Mouse (Mus musculus) ZHBTc4 (cell line): ENCODE results near the gene Dph7.

ENCODE experiments used
- DNase-seq: peaks from one replicate; pipeline ENCODE4 v3.0.0-alpha.2; 2011; ENCODE audit warnings: low read depth, low spot score

Dph7 gene

DNA sequence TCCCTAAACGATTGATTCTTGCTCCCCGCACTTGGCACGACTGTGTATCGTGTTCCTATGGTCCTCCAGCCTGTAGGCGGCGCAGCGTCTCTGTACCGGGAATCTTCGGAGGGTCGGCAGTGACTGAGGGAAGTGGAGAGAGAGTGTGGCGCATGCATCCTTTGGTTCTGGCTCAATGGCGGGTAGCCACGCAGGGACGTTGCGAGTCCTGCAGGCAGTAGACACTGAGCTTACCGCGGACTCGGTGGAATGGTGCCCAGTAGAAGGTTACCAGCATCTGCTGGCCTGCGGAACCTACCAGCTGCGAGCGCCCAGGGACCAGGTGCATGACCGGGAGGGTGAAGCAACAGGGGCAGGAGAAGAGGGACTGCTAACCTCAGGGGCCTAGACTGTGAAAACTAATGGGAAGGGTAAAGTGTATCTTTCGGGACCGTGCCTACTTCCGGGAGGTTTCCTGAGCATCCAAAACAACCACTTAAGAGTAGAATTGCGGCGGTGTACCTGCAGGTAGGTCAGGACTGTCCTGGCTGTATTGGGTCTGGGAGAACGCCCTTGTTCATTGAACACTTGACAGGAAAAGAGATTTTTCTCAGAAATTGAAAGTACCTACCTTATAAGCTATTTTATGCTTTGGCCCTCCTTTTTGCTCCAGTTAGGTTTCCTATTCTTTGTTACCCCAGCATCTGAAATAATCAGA lies at the start of gene Dph7:
Gene Dph7 (plus strand): TSS at position 97 of the 697 bp plus-strand sequence.
- DNase-seq: peak; percentile 91

- no peak for DNase-seq
Measured at GRCm38 (mm10) chr2:24912589-24912988, 49.6 kb upstream of the Dph7 start.

DNA sequence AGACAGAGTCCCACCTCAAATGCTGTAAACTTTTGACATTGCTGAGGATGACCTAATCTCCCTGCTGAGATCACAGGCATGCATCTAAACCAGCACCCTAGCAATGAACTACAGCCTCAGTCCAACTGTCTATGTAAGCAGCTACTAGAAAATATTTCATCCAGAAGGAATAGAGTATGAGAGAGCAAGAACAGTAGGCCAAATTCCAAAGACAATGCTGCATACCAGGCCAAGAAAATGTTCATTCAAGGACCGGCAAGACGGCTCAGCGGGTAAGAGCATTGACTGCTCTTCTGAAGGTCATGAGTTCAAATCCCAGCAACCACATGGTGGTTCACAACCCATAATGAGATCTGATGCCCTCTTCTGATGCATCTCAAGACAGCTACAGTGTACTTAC lies 47.4 kb upstream of the Dph7 start:
- DNase-seq: peak; percentile 18

DNA sequence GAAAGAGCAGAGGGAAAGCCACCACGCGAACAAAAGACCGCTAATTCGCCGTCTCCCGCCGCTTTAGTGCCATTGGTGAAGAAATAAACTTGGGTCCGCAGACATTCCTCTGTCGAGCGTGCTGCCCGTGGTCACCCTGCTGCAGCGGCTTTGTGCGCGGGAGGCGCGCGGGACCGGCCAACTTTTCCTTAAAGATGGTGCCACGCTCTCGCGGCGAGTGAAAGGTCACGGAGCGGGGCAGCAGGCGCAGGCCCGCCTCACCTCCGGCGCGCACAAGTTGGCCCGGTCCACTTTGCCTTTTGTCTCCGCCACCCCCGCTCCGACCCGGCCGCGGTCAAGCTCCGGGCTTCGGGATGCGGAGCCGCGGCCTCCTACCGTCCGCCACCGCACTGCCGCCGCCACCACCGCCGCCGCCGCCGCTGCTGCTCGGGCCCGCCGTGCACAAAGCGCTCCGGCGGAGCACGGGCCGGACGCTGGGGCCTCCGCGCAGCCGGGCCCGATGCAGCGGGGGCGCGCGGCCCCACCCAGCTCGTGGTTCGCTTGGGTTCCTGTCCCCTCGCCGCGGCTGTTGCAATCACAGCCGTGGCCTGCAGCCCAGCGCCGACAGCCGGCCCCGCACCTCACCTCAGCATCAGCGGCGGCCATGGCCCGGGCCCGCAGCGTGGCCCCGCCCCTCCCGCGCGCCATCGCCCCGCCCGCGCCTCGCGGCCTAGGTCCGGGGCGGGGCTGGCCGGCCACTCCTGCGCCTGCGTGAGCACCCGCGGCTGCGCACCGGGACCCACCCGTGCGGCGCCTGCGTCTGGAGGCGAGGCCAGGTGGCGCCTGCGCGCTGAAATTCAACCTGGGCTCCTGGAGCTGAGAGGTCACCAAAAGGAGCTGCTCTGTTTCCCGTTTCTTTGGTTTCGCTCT lies 43.0 kb upstream of the Dph7 start, which contains the start of gene Ehmt1:
Gene Ehmt1 (minus strand): TSS at position 685 of the 909 bp plus-strand sequence.
- peak; percentile 95 for DNase-seq

- no peak for DNase-seq
Measured at GRCm38 (mm10) chr2:24919839-24920175, 42.4 kb upstream of the Dph7 start.

- DNase-seq: peak; percentile 39
Measured at GRCm38 (mm10) chr2:24923561-24923960, 38.6 kb upstream of the Dph7 start.

DNA sequence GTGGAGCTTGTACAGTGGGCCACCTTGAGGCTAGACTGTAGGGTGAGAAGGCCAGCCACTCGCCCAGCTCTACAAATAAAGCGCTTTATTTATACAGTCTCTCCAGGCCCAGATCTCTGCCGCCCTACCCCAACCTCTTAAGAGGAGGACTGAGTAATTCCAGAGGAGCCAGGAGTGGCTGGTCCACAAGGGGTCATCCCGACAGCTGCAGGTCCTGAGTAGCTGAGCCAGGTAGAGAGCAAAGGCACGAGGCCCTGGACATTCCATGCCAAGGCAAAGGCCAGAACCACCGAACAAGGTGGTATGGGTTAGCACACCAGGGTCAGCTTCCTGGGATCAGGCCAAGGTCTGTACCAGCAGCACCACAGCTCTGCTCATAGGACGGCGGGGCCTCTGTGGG lies 36.9 kb upstream of the Dph7 start:
- DNase-seq: no peak

GRCm38 (mm10) chr2:24926345-24926964 lies 35.7 kb upstream of the Dph7 start:
- DNase-seq: no peak

DNA sequence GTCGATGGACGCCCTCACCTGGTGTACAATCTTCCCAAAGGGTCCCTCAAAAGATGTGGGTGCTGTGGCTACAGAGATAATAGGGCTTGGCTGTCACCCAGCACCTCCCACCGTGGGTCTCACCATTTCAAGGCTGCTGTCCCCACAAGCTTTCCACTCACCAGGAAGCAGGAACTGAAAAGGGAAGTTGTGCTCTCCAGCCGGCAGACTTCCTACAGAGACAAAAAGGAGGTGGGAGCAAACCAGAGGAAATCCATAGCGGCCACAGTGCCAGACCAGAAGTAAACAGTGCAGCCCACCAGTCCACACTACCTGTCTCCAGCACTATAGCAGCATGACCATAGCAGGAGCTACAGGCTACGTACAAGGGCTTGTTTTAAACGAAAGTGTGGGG lies 35.2 kb upstream of the Dph7 start:
- DNase-seq: no peak

- DNase-seq: no peak
Measured at GRCm38 (mm10) chr2:24927810-24928479, 34.3 kb upstream of the Dph7 start.

- DNase-seq: peak; percentile 45
Measured at GRCm38 (mm10) chr2:24929119-24929518, 33.1 kb upstream of the Dph7 start.

GRCm38 (mm10) chr2:24929593-24929992 lies 32.6 kb upstream of the Dph7 start:
- no peak for DNase-seq

DNA sequence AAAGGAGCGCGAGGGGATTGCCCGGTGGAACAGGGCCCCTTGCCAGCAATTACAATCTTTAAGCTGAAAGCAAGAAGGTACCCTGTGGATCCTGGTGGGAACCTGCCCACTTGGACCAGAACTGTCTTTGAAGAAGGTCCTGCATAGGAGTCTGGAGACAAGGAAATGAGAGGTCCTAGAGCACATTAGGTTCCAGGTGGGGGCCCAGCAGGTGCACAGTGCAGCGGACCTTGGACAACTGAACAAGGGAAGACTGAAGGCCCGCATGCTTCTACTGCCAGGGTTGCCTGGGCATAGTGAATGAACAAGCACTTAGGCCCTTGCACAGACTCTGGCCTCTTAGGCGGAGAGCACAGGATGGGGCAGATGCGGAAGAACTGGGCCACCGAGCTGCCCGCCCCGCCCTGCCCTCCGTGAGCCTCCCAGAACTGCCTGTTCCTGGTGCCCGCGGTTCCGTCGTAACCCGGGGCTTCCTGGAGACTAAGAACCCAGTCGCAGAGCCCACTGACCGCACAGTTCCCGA lies 27.7 kb upstream of the Dph7 start:
- peak; percentile 12 for DNase-seq

- peak; percentile 99 for DNase-seq
Measured at GRCm38 (mm10) chr2:24935057-24935796, 27.0 kb upstream of the Dph7 start, which contains the start of gene Arrdc1. Gene Arrdc1, minus strand, starts transcription at chr2:24935252.

GRCm38 (mm10) chr2:24942092-24942491 lies 20.1 kb upstream of the Dph7 start:
- DNase-seq: no peak

GRCm38 (mm10) chr2:24944304-24944703 lies 17.9 kb upstream of the Dph7 start:
- peak; percentile 61 for DNase-seq

DNA sequence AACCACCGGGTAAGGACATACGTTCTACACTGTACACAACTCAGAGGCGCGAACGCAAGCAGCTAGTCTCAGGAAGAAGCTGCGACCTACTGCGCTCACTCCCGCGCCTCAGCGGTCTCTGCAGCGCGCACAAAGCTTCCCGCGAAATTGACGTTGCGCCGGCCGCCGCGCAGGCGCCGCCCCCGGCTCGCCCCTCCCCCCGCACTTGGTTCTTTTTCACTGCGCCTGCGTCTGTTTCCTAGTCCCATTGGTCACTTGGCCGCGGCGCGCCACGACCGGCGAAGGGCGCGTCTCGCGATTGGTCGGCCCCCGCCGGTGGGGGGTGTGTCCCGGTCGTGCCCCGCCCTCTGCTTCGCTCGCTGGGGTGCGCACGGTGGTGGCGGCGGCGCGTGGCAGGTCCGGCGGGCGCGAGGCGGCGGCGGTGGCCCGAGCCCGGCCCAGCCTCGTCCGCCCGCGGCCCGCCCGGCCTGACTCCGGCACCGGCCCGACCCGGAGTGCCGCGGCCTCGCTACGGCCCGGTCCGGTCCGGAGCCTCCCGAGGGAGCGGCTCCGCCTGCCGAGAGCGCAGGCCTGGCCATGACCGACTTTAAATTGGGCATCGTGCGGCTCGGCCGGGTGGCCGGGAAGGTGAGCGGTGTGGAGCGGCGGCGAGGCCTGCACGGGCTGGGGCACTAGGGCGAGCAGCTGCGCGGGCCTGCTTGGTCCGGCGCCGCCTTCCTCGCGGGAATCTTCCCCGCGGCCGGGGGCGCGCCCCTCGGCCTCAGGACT lies 12.6 kb upstream of the Dph7 start, which contains the start of gene Zmynd19:
Gene Zmynd19 (plus strand): TSS at position 372 of the 768 bp plus-strand sequence.
- peak; percentile 99 for DNase-seq

DNA sequence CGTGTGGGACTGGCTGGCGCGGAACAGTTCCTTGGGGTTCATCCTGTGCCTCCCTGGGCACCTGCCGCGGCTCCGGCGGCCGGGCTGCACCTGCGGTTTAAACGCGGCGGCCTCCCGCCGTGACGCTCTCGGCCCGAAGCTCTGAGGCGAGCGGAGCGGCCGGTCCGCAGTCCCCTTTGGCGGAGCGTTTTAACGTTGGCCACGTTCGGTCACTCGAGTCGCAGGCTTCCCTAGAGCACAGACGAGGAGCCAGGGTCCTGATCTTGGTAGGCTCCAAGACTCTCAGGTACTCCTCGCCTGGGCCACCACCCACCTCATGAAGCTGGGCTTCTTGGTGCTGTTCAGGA lies 12.0 kb upstream of the Dph7 start:
- DNase-seq: peak; percentile 56

DNA sequence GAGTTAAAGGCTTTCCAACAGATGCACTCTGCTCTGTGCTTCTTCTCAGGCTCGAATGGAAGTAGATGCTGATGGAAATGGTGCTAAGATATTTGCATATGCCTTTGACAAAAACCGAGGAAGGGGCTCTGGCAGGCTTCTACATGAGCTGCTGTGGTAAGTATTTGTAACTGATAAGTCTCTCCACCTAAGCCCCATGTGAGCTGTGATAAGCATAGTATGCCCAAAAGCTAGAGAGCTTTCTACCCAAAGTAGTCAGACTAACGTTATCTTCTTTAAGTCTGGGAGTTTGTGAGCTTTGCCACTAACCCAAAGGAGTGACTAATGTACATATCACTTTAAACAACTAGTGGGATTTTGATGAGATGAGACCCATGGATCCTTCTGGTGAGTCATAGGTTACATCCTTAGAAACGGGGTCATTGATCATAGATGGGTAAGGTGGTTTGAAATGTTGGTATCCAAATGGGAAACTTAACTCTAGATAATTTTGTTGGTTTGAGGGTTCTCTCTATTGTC lies 9.6 kb upstream of the Dph7 start:
- no peak for DNase-seq

GRCm38 (mm10) chr2:24960910-24961309 lies 1.3 kb upstream of the Dph7 start:
- no peak for DNase-seq
